Mouse (Mus musculus): ENCODE measurements around the gene Gm20388. TPM values are rescaled to one million over a fixed set of nuclear protein-coding genes. Genes with fewer than 3 reads are reported as not detected.

The Gm20388 gene
- polyA plus RNA-seq, 1 experiment = 18.7 TPM

- Histone ChIP-seq H3K4me3 (replicated peaks; ENCODE audit: insufficient read depth, low read depth, low read length) (no peak overlapping the region), H3K4me1 (ENCODE audit: control insufficient read depth, insufficient read depth, low read length) (no peaks in the 10 kb centered on the region), H3K27ac (ENCODE audit: insufficient read depth, low read length) (no peak overlapping the region), H3K27me3 (ENCODE audit: control insufficient read depth, insufficient read depth, low read length) (no peaks in the 10 kb centered on the region)
- TF ChIP-seq CTCF (IDR thresholded peaks at IDR 0.05; ENCODE audit: borderline replicate concordance, insufficient read depth, low read depth, low read length) (peak; percentile 99), POLR2A (IDR thresholded peaks at IDR 0.05; ENCODE audit: borderline replicate concordance, insufficient read depth, low read length) (no peak)
- peak; percentile 75 to 82 for DNase-seq
- WGBS = 12% methylated on average over 5 of the region's 5 CpGs
These were observed 2362.5 kb downstream of the Gm20388 start for GRCm38 (mm10) chr8:122273152-122273551.

- WGBS = 65% methylated on average over 7 of the region's 7 CpGs
- no peaks in the 10 kb centered on the region for H3K4me1 ChIP-seq (ENCODE audit: control insufficient read depth, insufficient read depth, low read length)
- TF ChIP-seq CTCF (IDR thresholded peaks at IDR 0.05; ENCODE audit: borderline replicate concordance, insufficient read depth, low read depth, low read length) (no peak), POLR2A (IDR thresholded peaks at IDR 0.05; ENCODE audit: borderline replicate concordance, insufficient read depth, low read length) (no peak)
- H3K27ac ChIP-seq (ENCODE audit: insufficient read depth, low read length) = no peak overlapping the region
- DNase-seq = no peak
- H3K4me3 ChIP-seq (replicated peaks; ENCODE audit: insufficient read depth, low read depth, low read length) = no peak overlapping the region
- H3K27me3 ChIP-seq (ENCODE audit: control insufficient read depth, insufficient read depth, low read length) = no peaks in the 10 kb centered on the region
These were observed 2363.2 kb downstream of the Gm20388 start for GRCm38 (mm10) chr8:122273826-122274225.

GRCm38 (mm10) chr8:122274651-122275391 lies 2364.2 kb downstream of the Gm20388 start:
- DNase-seq = no peak
- H3K4me3 ChIP-seq (replicated peaks; ENCODE audit: insufficient read depth, low read depth, low read length) = no peak overlapping the region
- H3K27me3 ChIP-seq (ENCODE audit: control insufficient read depth, insufficient read depth, low read length) = no peaks in the 10 kb centered on the region
- TF ChIP-seq POLR2A (IDR thresholded peaks at IDR 0.05; ENCODE audit: borderline replicate concordance, insufficient read depth, low read length) (no peak), CTCF (IDR thresholded peaks at IDR 0.05; ENCODE audit: borderline replicate concordance, insufficient read depth, low read depth, low read length) (no peak)
- H3K4me1 ChIP-seq (ENCODE audit: control insufficient read depth, insufficient read depth, low read length) = no peaks in the 10 kb centered on the region
- WGBS = 71% methylated on average over 11 of the region's 11 CpGs
- no peak overlapping the region for H3K27ac ChIP-seq (ENCODE audit: insufficient read depth, low read length)

- Histone ChIP-seq H3K27ac (ENCODE audit: insufficient read depth, low read length) (no peak overlapping the region), H3K4me1 (ENCODE audit: control insufficient read depth, insufficient read depth, low read length) (no peaks in the 10 kb centered on the region), H3K27me3 (ENCODE audit: control insufficient read depth, insufficient read depth, low read length) (no peaks in the 10 kb centered on the region), H3K4me3 (replicated peaks; ENCODE audit: insufficient read depth, low read depth, low read length) (no peak overlapping the region)
- no peak for TF ChIP-seq CTCF (IDR thresholded peaks at IDR 0.05; ENCODE audit: borderline replicate concordance, insufficient read depth, low read depth, low read length)
- TF ChIP-seq POLR2A (IDR thresholded peaks at IDR 0.05; ENCODE audit: borderline replicate concordance, insufficient read depth, low read length) = no peak
- WGBS = 95% methylated on average over 5 of the region's 5 CpGs
- no peak for DNase-seq
These were observed 2365.7 kb downstream of the Gm20388 start for GRCm38 (mm10) chr8:122276308-122276707.

GRCm38 (mm10) chr8:122277204-122277995 lies 2366.8 kb downstream of the Gm20388 start:
- no peak for DNase-seq
- Histone ChIP-seq H3K4me3 (replicated peaks; ENCODE audit: insufficient read depth, low read depth, low read length) (no peak overlapping the region), H3K4me1 (ENCODE audit: control insufficient read depth, insufficient read depth, low read length) (no peaks in the 10 kb centered on the region), H3K27ac (ENCODE audit: insufficient read depth, low read length) (no peak overlapping the region), H3K27me3 (ENCODE audit: control insufficient read depth, insufficient read depth, low read length) (no peaks in the 10 kb centered on the region)
- TF ChIP-seq POLR2A (IDR thresholded peaks at IDR 0.05; ENCODE audit: borderline replicate concordance, insufficient read depth, low read length) = no peak
- TF ChIP-seq CTCF (IDR thresholded peaks at IDR 0.05; ENCODE audit: borderline replicate concordance, insufficient read depth, low read depth, low read length) = no peak
- WGBS = 68% methylated on average over 18 of the region's 18 CpGs

- no peak for DNase-seq
- Histone ChIP-seq H3K27me3 (ENCODE audit: control insufficient read depth, insufficient read depth, low read length) (no peaks in the 10 kb centered on the region), H3K4me1 (ENCODE audit: control insufficient read depth, insufficient read depth, low read length) (peaks cover 11% of the 10 kb centered on the region), H3K27ac (ENCODE audit: insufficient read depth, low read length) (no peak overlapping the region), H3K4me3 (replicated peaks; ENCODE audit: insufficient read depth, low read depth, low read length) (no peak overlapping the region)
- 42% methylated on average over 4 of the region's 4 CpGs for WGBS
- TF ChIP-seq CTCF (IDR thresholded peaks at IDR 0.05; ENCODE audit: borderline replicate concordance, insufficient read depth, low read depth, low read length) (no peak), POLR2A (IDR thresholded peaks at IDR 0.05; ENCODE audit: borderline replicate concordance, insufficient read depth, low read length) (no peak)
These were observed 2369.5 kb downstream of the Gm20388 start for GRCm38 (mm10) chr8:122280156-122280555.

- DNase-seq = no peak
- no peaks in the 10 kb centered on the region for H3K27me3 ChIP-seq (ENCODE audit: control insufficient read depth, insufficient read depth, low read length)
- WGBS = 36% methylated on average over 20 of the region's 20 CpGs
- no peak overlapping the region for H3K27ac ChIP-seq (ENCODE audit: insufficient read depth, low read length)
- H3K4me3 ChIP-seq (replicated peaks; ENCODE audit: insufficient read depth, low read depth, low read length) = peak overlapping the region; percentile 2
- TF ChIP-seq CTCF (IDR thresholded peaks at IDR 0.05; ENCODE audit: borderline replicate concordance, insufficient read depth, low read depth, low read length) = no peak
- no peak for TF ChIP-seq POLR2A (IDR thresholded peaks at IDR 0.05; ENCODE audit: borderline replicate concordance, insufficient read depth, low read length)
- peaks cover 17% of the 10 kb centered on the region for H3K4me1 ChIP-seq (ENCODE audit: control insufficient read depth, insufficient read depth, low read length)
These were observed 2370.1 kb downstream of the Gm20388 start for GRCm38 (mm10) chr8:122280588-122281316.
